Mouse (Mus musculus): ENCODE data around the gene Tspan18. TPM values are rescaled to one million over a fixed set of nuclear protein-coding genes. Genes with fewer than 3 reads are reported as not detected.

Gene Tspan18
- polyA plus RNA-seq, 2 experiments, result 2.2 to 2.3 TPM

GRCm38 (mm10) chr2:93191488-93192181 is 142.7 kb downstream of the Tspan18 start:
- ATAC-seq (ENCODE audit: insufficient read depth) (no peak), DNase-seq (ENCODE audit: low read depth in 3 of 3, low spot score in 3 of 3) (no peak)
- Histone ChIP-seq H3K36me3 (replicated peaks; ENCODE audit: control insufficient read depth, insufficient read depth, low read depth) (no peaks in the 10 kb centered on the region), H3K9me3 (ENCODE audit: control insufficient read depth, low read length) (no peaks in the 10 kb centered on the region), H3K27ac (no peak overlapping the region), H3K4me1 (replicated peaks; ENCODE audit: control insufficient read depth in 2 of 2, insufficient read depth in 2 of 2, low read length in 1 of 2) (no peaks in the 10 kb centered on the region), H3K4me3 (ENCODE audit: insufficient read depth in 1 of 2, low read depth in 2 of 2, low read length in 2 of 2) (no peak overlapping the region), H3K27me3 (ENCODE audit: control insufficient read depth, insufficient read depth, low read length) (peaks cover 30% of the 10 kb centered on the region), H3K9ac (replicated peaks) (no peak overlapping the region), H3K4me2 (ENCODE audit: low read depth) (no peak overlapping the region)
- no peak for TF ChIP-seq EP300 (IDR thresholded peaks at IDR 0.05; ENCODE audit: low read depth)
- TF ChIP-seq CTCF (IDR thresholded peaks at IDR 0.05; ENCODE audit: low read depth), result no peak
- WGBS (ENCODE audit: insufficient replicate concordance), result 61% methylated on average over 14 of the region's 14 CpGs

GRCm38 (mm10) chr2:93190771-93191487 is 143.4 kb downstream of the Tspan18 start:
- DNase-seq (ENCODE audit: low read depth in 3 of 3, low spot score in 3 of 3) (no peak), ATAC-seq (ENCODE audit: insufficient read depth) (no peak)
- no peak for TF ChIP-seq CTCF (IDR thresholded peaks at IDR 0.05; ENCODE audit: low read depth)
- no peak for TF ChIP-seq EP300 (IDR thresholded peaks at IDR 0.05; ENCODE audit: low read depth)
- Histone ChIP-seq H3K4me3 (ENCODE audit: insufficient read depth in 1 of 2, low read depth in 2 of 2, low read length in 2 of 2) (no peak overlapping the region), H3K9me3 (ENCODE audit: control insufficient read depth, low read length) (no peaks in the 10 kb centered on the region), H3K36me3 (replicated peaks; ENCODE audit: control insufficient read depth, insufficient read depth, low read depth) (no peaks in the 10 kb centered on the region), H3K4me2 (ENCODE audit: low read depth) (no peak overlapping the region), H3K9ac (replicated peaks) (no peak overlapping the region), H3K27ac (no peak overlapping the region), H3K4me1 (replicated peaks; ENCODE audit: control insufficient read depth in 2 of 2, insufficient read depth in 2 of 2, low read length in 1 of 2) (no peaks in the 10 kb centered on the region), H3K27me3 (ENCODE audit: control insufficient read depth, insufficient read depth, low read length) (peaks cover 37% of the 10 kb centered on the region)
- WGBS (ENCODE audit: insufficient replicate concordance), result 21% methylated on average over 9 of the region's 9 CpGs

GRCm38 (mm10) chr2:93188761-93189458 is 145.4 kb downstream of the Tspan18 start:
- no peaks in the 10 kb centered on the region for H3K36me3 ChIP-seq (replicated peaks; ENCODE audit: control insufficient read depth, insufficient read depth, low read depth)
- no peak overlapping the region for H3K27ac ChIP-seq
- no peaks in the 10 kb centered on the region for H3K4me1 ChIP-seq (replicated peaks; ENCODE audit: control insufficient read depth in 2 of 2, insufficient read depth in 2 of 2, low read length in 1 of 2)
- H3K9ac ChIP-seq (replicated peaks), result no peak overlapping the region
- H3K27me3 ChIP-seq (ENCODE audit: control insufficient read depth, insufficient read depth, low read length), result peaks cover 40% of the 10 kb centered on the region
- H3K4me3 ChIP-seq (ENCODE audit: insufficient read depth in 1 of 2, low read depth in 2 of 2, low read length in 2 of 2), result peak overlapping the region; percentile 48
- 0 out of 2 replicates have a peak, but pooled peaks have one; percentile 24 for TF ChIP-seq CTCF (IDR thresholded peaks at IDR 0.05; ENCODE audit: low read depth)
- no peak for TF ChIP-seq EP300 (IDR thresholded peaks at IDR 0.05; ENCODE audit: low read depth)
- no peaks in the 10 kb centered on the region for H3K9me3 ChIP-seq (ENCODE audit: control insufficient read depth, low read length)
- peak overlapping the region; percentile 64 for H3K4me2 ChIP-seq (ENCODE audit: low read depth)
- DNase-seq (ENCODE audit: low read depth in 3 of 3, low spot score in 3 of 3) (no peak), ATAC-seq (ENCODE audit: insufficient read depth) (no peak)
- 7% methylated on average over 19 of the region's 19 CpGs for WGBS (ENCODE audit: insufficient replicate concordance)

GRCm38 (mm10) chr2:93188020-93188760 is 146.1 kb downstream of the Tspan18 start:
- H3K9ac ChIP-seq (replicated peaks), result no peak overlapping the region
- H3K4me1 ChIP-seq (replicated peaks; ENCODE audit: control insufficient read depth in 2 of 2, insufficient read depth in 2 of 2, low read length in 1 of 2), result no peaks in the 10 kb centered on the region
- under 1% methylated on average over 52 of the region's 53 CpGs for WGBS (ENCODE audit: insufficient replicate concordance)
- no peaks in the 10 kb centered on the region for H3K9me3 ChIP-seq (ENCODE audit: control insufficient read depth, low read length)
- H3K27me3 ChIP-seq (ENCODE audit: control insufficient read depth, insufficient read depth, low read length), result peaks cover 40% of the 10 kb centered on the region
- DNase-seq (ENCODE audit: low read depth in 3 of 3, low spot score in 3 of 3), result no peak
- peak overlapping the region; percentile 48 for H3K4me3 ChIP-seq (ENCODE audit: insufficient read depth in 1 of 2, low read depth in 2 of 2, low read length in 2 of 2)
- peak overlapping the region; percentile 64 for H3K4me2 ChIP-seq (ENCODE audit: low read depth)
- H3K27ac ChIP-seq, result no peak overlapping the region
- TF ChIP-seq EP300 (IDR thresholded peaks at IDR 0.05; ENCODE audit: low read depth), result no peak
- no peak for TF ChIP-seq CTCF (IDR thresholded peaks at IDR 0.05; ENCODE audit: low read depth)
- ATAC-seq (ENCODE audit: insufficient read depth), result no peak
- no peaks in the 10 kb centered on the region for H3K36me3 ChIP-seq (replicated peaks; ENCODE audit: control insufficient read depth, insufficient read depth, low read depth)

Data from liver, embryonic 14.5 days (tissue).